Mouse (Mus musculus): Measurements from ENCODE around the gene Hhat. TPM values are rescaled to one million over a fixed set of nuclear protein-coding genes. Genes with fewer than 3 reads are reported as not detected.

Gene Hhat
- polyA plus RNA-seq, 1 experiment from 2014 or later: 15.4 TPM

- no peaks in the 10 kb centered on the region for H3K36me3 ChIP-seq
- no peak overlapping the region for H3K4me2 ChIP-seq
- H3K9me3 ChIP-seq (replicated peaks): no peaks in the 10 kb centered on the region
- no peak overlapping the region for H3K27ac ChIP-seq
- no peak for ATAC-seq (replicated peaks; ENCODE audit: low FRiP score)
- H3K27me3 ChIP-seq: no peaks in the 10 kb centered on the region
- H3K9ac ChIP-seq: no peak overlapping the region
- 64% methylated on average over 4 of the region's 4 CpGs for WGBS
- H3K4me3 ChIP-seq (replicated peaks): no peak overlapping the region
- peaks cover 23% of the 10 kb centered on the region for H3K4me1 ChIP-seq
Observed at GRCm38 (mm10) chr1:192750042-192750437, 21.0 kb downstream of the Hhat start.

DNA sequence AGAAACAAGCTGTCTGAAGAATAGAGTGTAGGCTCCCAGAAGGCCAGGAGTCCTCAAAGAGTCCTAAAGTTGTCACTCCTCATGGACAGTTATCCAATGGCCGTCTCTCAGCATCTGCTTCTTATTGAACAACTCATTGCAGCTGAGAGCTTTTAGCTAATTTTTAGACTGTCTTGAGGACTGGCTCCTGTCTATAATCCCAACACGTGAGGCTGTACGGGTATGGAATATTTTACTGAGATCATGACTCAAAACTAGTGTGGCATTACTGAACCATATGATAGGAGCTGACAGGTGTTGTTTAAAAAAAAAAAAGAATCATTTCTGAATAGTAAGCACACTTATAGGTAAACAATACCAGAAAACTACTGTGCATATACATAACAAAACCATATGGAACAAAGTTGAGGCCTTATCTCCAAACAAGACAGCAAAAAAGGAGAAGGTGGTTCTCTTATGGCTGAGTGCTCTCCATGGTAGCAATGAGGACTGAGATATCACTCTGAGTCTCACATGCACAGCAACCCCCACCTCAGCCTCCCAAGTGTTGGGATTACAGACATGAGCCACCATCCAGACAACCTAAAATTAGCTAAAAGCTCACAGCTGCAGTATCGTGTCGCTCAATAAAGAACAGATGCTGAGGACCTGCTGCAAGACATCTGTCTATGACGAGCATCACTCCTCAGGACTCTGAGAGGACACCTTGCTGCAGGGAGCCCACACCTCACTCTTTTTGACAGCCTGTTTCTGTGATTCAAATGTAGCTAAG is 21.6 kb downstream of the Hhat start:
- Histone ChIP-seq H3K4me2 (no peak overlapping the region), H3K36me3 (no peaks in the 10 kb centered on the region), H3K4me1 (peaks cover 20% of the 10 kb centered on the region), H3K9ac (no peak overlapping the region), H3K4me3 (replicated peaks) (no peak overlapping the region), H3K27ac (no peak overlapping the region), H3K27me3 (no peaks in the 10 kb centered on the region), H3K9me3 (replicated peaks) (no peaks in the 10 kb centered on the region)
- 83% methylated on average over 6 of the region's 6 CpGs for WGBS
- no peak for ATAC-seq (replicated peaks; ENCODE audit: low FRiP score)

- no peak overlapping the region for H3K4me3 ChIP-seq (replicated peaks)
- no peaks in the 10 kb centered on the region for H3K4me1 ChIP-seq
- no peaks in the 10 kb centered on the region for H3K36me3 ChIP-seq
- H3K27me3 ChIP-seq: no peaks in the 10 kb centered on the region
- ATAC-seq (replicated peaks; ENCODE audit: low FRiP score): no peak
- no peak overlapping the region for H3K4me2 ChIP-seq
- no peak overlapping the region for H3K9ac ChIP-seq
- 90% methylated on average over 6 of the region's 6 CpGs for WGBS
- no peak overlapping the region for H3K27ac ChIP-seq
- no peaks in the 10 kb centered on the region for H3K9me3 ChIP-seq (replicated peaks)
Observed at GRCm38 (mm10) chr1:192746201-192746600, 24.8 kb downstream of the Hhat start.

GRCm38 (mm10) chr1:192745240-192746101 is 25.6 kb downstream of the Hhat start:
- WGBS: 15% methylated on average over 16 of the region's 16 CpGs
- no peaks in the 10 kb centered on the region for H3K36me3 ChIP-seq
- H3K9me3 ChIP-seq (replicated peaks): no peaks in the 10 kb centered on the region
- no peak for ATAC-seq (replicated peaks; ENCODE audit: low FRiP score)
- no peak overlapping the region for H3K4me2 ChIP-seq
- H3K27ac ChIP-seq: peak overlapping the region; percentile 4; the same call in 1 of the 2 replicates
- H3K4me1 ChIP-seq: no peaks in the 10 kb centered on the region
- H3K27me3 ChIP-seq: no peaks in the 10 kb centered on the region
- no peak overlapping the region for H3K4me3 ChIP-seq (replicated peaks)
- H3K9ac ChIP-seq: no peak overlapping the region

GRCm38 (mm10) chr1:192744880-192745239 is 26.2 kb downstream of the Hhat start:
- Histone ChIP-seq H3K27me3 (no peaks in the 10 kb centered on the region), H3K9ac (no peak overlapping the region), H3K9me3 (replicated peaks) (no peaks in the 10 kb centered on the region), H3K36me3 (0 out of 2 replicates have a peak, but pooled peaks cover 5% of the 10 kb centered on the region), H3K4me1 (no peaks in the 10 kb centered on the region), H3K4me3 (replicated peaks) (no peak overlapping the region), H3K27ac (no peak overlapping the region), H3K4me2 (no peak overlapping the region)
- 62% methylated on average over 3 of the region's 3 CpGs for WGBS
- no peak for ATAC-seq (replicated peaks; ENCODE audit: low FRiP score)

DNA sequence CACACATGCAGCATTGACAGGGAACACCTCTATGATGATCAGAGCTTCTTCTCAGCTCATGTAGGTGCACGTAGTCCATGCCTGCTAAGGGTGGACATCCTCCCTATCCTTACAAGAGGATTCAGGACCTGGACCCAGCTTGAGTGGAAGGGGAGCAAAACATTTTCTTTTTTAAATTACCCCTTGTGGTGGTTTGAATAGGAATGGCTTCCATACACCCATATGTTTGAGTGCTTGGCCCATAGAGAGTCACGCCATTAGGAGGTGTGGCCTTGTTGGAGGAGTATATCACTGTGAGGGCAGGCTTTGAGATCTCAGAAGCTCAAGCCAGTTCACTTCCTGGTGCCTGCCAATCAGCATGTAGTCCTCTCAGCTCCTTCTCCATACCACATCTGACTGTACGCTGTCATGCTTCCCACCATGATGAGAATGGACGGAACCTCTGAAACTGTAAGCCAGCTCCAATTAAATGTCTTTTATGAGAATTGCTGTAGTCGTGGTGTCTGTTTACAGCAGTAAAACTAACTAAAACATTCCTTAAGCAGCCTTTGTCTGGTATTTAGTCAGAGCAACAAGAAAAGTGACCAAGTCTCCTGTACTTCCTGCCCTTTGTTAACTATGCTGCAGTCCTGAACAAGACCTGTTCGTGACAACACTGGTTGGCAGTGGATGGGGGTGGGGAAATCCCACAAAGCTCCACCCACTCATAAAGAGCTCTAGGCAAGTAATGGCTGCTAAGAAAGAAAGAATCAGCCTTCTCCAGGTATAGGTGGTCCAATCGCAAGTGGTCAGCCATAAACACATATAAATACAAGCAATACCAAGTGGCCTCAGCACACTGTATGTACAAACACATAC is 28.4 kb downstream of the Hhat start:
- Histone ChIP-seq H3K27me3 (no peaks in the 10 kb centered on the region), H3K9me3 (replicated peaks) (no peaks in the 10 kb centered on the region), H3K4me3 (replicated peaks) (no peak overlapping the region), H3K9ac (no peak overlapping the region), H3K36me3 (0 out of 2 replicates have a peak, but pooled peaks cover 10% of the 10 kb centered on the region), H3K4me1 (no peaks in the 10 kb centered on the region), H3K4me2 (no peak overlapping the region), H3K27ac (no peak overlapping the region)
- ATAC-seq (replicated peaks; ENCODE audit: low FRiP score): 0 out of 2 replicates have a peak, but pooled peaks have one; percentile 9
- WGBS: 69% methylated on average over 7 of the region's 7 CpGs

- no peak overlapping the region for H3K4me3 ChIP-seq (replicated peaks)
- no peaks in the 10 kb centered on the region for H3K9me3 ChIP-seq (replicated peaks)
- peaks cover 2% of the 10 kb centered on the region for H3K4me1 ChIP-seq
- 0 out of 2 replicates have a peak, but pooled peaks cover 10% of the 10 kb centered on the region for H3K36me3 ChIP-seq
- WGBS: 94% methylated on average over 2 of the region's 2 CpGs
- H3K4me2 ChIP-seq: no peak overlapping the region
- no peak overlapping the region for H3K27ac ChIP-seq
- no peak overlapping the region for H3K9ac ChIP-seq
- no peak for ATAC-seq (replicated peaks; ENCODE audit: low FRiP score)
- no peaks in the 10 kb centered on the region for H3K27me3 ChIP-seq
Observed at GRCm38 (mm10) chr1:192741896-192742295, 29.1 kb downstream of the Hhat start.

- 46% methylated on average over 3 of the region's 3 CpGs for WGBS
- Histone ChIP-seq H3K27ac (peak overlapping the region; percentile 90), H3K4me3 (replicated peaks) (no peak overlapping the region), H3K4me1 (peaks cover 22% of the 10 kb centered on the region), H3K27me3 (no peaks in the 10 kb centered on the region), H3K4me2 (no peak overlapping the region), H3K9me3 (replicated peaks) (no peaks in the 10 kb centered on the region), H3K9ac (no peak overlapping the region), H3K36me3 (0 out of 2 replicates have a peak, but pooled peaks cover 10% of the 10 kb centered on the region)
- ATAC-seq (replicated peaks; ENCODE audit: low FRiP score): peak; percentile 35
Observed at GRCm38 (mm10) chr1:192736524-192736923, 34.5 kb downstream of the Hhat start.

GRCm38 (mm10) chr1:192736002-192736426 is 35.0 kb downstream of the Hhat start:
- H3K36me3 ChIP-seq: 0 out of 2 replicates have a peak, but pooled peaks cover 10% of the 10 kb centered on the region
- H3K4me1 ChIP-seq: peaks cover 22% of the 10 kb centered on the region
- H3K9me3 ChIP-seq (replicated peaks): no peaks in the 10 kb centered on the region
- H3K4me2 ChIP-seq: peak overlapping the region; percentile 12; the same call in 1 of the 2 replicates
- no peak overlapping the region for H3K4me3 ChIP-seq (replicated peaks)
- H3K27me3 ChIP-seq: no peaks in the 10 kb centered on the region
- ATAC-seq (replicated peaks; ENCODE audit: low FRiP score): peak; percentile 91
- 19% methylated on average over 9 of the region's 9 CpGs for WGBS
- H3K27ac ChIP-seq: peak overlapping the region; percentile 90
- H3K9ac ChIP-seq: no peak overlapping the region

DNA sequence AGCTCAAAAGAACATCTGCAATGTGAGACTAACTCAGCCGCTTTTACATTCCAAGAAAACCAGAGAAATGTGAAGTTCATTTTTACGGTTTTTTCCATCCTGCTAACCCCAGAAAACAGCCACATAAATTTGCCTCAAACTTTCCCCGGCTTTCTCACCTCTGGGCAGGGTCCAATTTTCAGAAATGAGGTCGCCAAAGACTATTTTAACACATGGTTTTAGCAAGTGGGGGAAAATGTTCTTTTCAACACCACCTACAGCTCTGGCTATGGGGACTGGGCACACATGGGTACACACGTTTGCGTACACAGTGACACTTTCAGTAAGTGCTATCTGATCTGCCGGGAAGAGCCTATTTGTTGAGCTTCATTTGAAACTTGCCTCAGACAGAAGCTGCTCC is 40.5 kb downstream of the Hhat start:
- H3K9me3 ChIP-seq (replicated peaks): no peaks in the 10 kb centered on the region
- H3K4me3 ChIP-seq (replicated peaks): no peak overlapping the region
- no peaks in the 10 kb centered on the region for H3K36me3 ChIP-seq
- WGBS: 53% methylated on average over 7 of the region's 7 CpGs
- peak overlapping the region; percentile 84 for H3K27ac ChIP-seq
- no peak for ATAC-seq (replicated peaks; ENCODE audit: low FRiP score)
- H3K4me2 ChIP-seq: no peak overlapping the region
- H3K4me1 ChIP-seq: peaks cover 10% of the 10 kb centered on the region
- no peaks in the 10 kb centered on the region for H3K27me3 ChIP-seq
- no peak overlapping the region for H3K9ac ChIP-seq

- 58% methylated on average over 11 of the region's 11 CpGs for WGBS
- Histone ChIP-seq H3K27ac (no peak overlapping the region), H3K9me3 (replicated peaks) (no peaks in the 10 kb centered on the region), H3K27me3 (no peaks in the 10 kb centered on the region), H3K9ac (no peak overlapping the region), H3K36me3 (peaks cover 3% of the 10 kb centered on the region; the same call in 1 of the 2 replicates), H3K4me2 (no peak overlapping the region), H3K4me3 (replicated peaks) (no peak overlapping the region), H3K4me1 (0 out of 2 replicates have a peak, but pooled peaks cover 4% of the 10 kb centered on the region)
- ATAC-seq (replicated peaks; ENCODE audit: low FRiP score): peak; percentile 59
Observed at GRCm38 (mm10) chr1:192726996-192727624, 43.9 kb downstream of the Hhat start.

Measured in kidney, embryonic 15.5 days (tissue).